Mouse (Mus musculus) hindbrain, embryonic 12.5 days (tissue): ENCODE measurements around the gene Foxo6. TPM values are rescaled to one million over a fixed set of nuclear protein-coding genes. Genes with fewer than 3 reads are reported as not detected.
A peak's percentile ranks its signal among the peaks of the same experiment; 100 is the strongest.

ENCODE experiments used
- ATAC-seq: fragments of 200-750 bp; cut with Nextera tagmentation; 2 replicates; pipeline ENCODE4 v1.8.0; 2017; ENCODE audit warnings: moderate TSS enrichment; ENCODE audit not compliant: low FRiP score
- H3K27ac ChIP-seq: fragments of 300-500 bp; sonication (generic); 2 replicates; pipeline ENCODE4 v1.5.1; 2016; ENCODE audit warnings: mild to moderate bottlenecking
- H3K27me3 ChIP-seq: fragments of 300-500 bp; sonication (generic); 2 replicates; pipeline ENCODE4 v1.6.1; 2016; ENCODE audit warnings: mild to moderate bottlenecking
- H3K36me3 ChIP-seq: fragments of 300-500 bp; sonication (generic); 2 replicates; pipeline ENCODE4 v1.6.1; 2016; ENCODE audit warnings: mild to moderate bottlenecking
- H3K4me1 ChIP-seq: fragments of 300-500 bp; sonication (generic); 2 replicates; pipeline ENCODE4 v1.6.1; 2016
- H3K4me2 ChIP-seq: fragments of 300-500 bp; sonication (generic); replicated peaks from 2 replicates; pipeline ENCODE4 v1.6.1; 2016; ENCODE audit warnings: mild to moderate bottlenecking
- H3K4me3 ChIP-seq: fragments of 300-500 bp; sonication (generic); 2 replicates; pipeline ENCODE4 v1.5.1; 2016; ENCODE audit warnings: mild to moderate bottlenecking
- H3K9ac ChIP-seq: fragments of 300-500 bp; sonication (generic); 2 replicates; pipeline ENCODE4 v1.6.1; 2016; ENCODE audit warnings: mild to moderate bottlenecking, moderate library complexity
- H3K9me3 ChIP-seq: fragments of 300-500 bp; sonication (generic); replicated peaks from 2 replicates; pipeline ENCODE4 v1.6.1; 2016; ENCODE audit warnings: mild to moderate bottlenecking
- WGBS: fragments of 180-500 bp; shearing (Covaris S2); methylation state at CpG from one replicate; pipeline ENCODE4 v1.1.7; 2016; 5-methylcytosine and 5-hydroxymethylcytosine counted together
- polyA plus RNA-seq: library from polyadenylated mRNA; unstranded; fragments of >200 nt; fragmentation: Nextera tagmentation; extraction: Ambion mirVana; gene quantifications from 2 replicates; pipeline ENCODE4 v1.2.1, GENCODE M21; 2016

Foxo6 gene
- 0.48 and 0.90 TPM in 2 replicates for polyA plus RNA-seq

- H3K4me2 ChIP-seq: peak within 1 kb of the TSS; percentile 99
- H3K36me3 ChIP-seq: no peaks in the 10 kb centered on the region
- H3K27me3 ChIP-seq: peaks cover 56% of the 10 kb centered on the region
- H3K4me3 ChIP-seq: peak within 1 kb of the TSS; percentile 78
- no peaks in the 10 kb centered on the region for H3K9me3 ChIP-seq
- peaks cover 43% of the 10 kb centered on the region for H3K4me1 ChIP-seq
- WGBS: under 1% methylated on average over 81 of the region's 99 CpGs
- H3K9ac ChIP-seq: peak within 1 kb of the TSS; percentile 85
- ATAC-seq: peak; percentile 84
- H3K27ac ChIP-seq: peak within 1 kb of the TSS; percentile 72
Observed at GRCm38 (mm10) chr4:120287290-120288111, at the start of gene Foxo6. Gene Foxo6, minus strand, starts transcription at chr4:120287349.

GRCm38 (mm10) chr4:120334316-120334715 lies 47.2 kb upstream of the Foxo6 start:
- Histone ChIP-seq H3K9ac (no peak overlapping the region), H3K9me3 (no peaks in the 10 kb centered on the region), H3K27ac (no peak overlapping the region), H3K4me3 (no peak overlapping the region), H3K4me2 (no peak overlapping the region), H3K27me3 (peaks cover 5% of the 10 kb centered on the region; the same call in 1 of the 2 replicates), H3K36me3 (no peaks in the 10 kb centered on the region), H3K4me1 (peaks cover 7% of the 10 kb centered on the region)
- ATAC-seq: no peak
- 93% methylated on average over 4 of the region's 4 CpGs for WGBS

- ATAC-seq: peak; percentile 63
- H3K4me3 ChIP-seq: no peak overlapping the region
- peaks cover 7% of the 10 kb centered on the region for H3K4me1 ChIP-seq
- peak overlapping the region; percentile 62 for H3K27ac ChIP-seq
- H3K27me3 ChIP-seq: peaks cover 5% of the 10 kb centered on the region; the same call in 1 of the 2 replicates
- no peaks in the 10 kb centered on the region for H3K9me3 ChIP-seq
- 0 out of 2 replicates have a peak overlapping the region, but pooled peaks have one; percentile 7 for H3K4me2 ChIP-seq
- H3K36me3 ChIP-seq: no peaks in the 10 kb centered on the region
- H3K9ac ChIP-seq: no peak overlapping the region
- 35% methylated on average over 11 of the region's 11 CpGs for WGBS
Observed at GRCm38 (mm10) chr4:120332934-120333421, 45.8 kb upstream of the Foxo6 start.

DNA sequence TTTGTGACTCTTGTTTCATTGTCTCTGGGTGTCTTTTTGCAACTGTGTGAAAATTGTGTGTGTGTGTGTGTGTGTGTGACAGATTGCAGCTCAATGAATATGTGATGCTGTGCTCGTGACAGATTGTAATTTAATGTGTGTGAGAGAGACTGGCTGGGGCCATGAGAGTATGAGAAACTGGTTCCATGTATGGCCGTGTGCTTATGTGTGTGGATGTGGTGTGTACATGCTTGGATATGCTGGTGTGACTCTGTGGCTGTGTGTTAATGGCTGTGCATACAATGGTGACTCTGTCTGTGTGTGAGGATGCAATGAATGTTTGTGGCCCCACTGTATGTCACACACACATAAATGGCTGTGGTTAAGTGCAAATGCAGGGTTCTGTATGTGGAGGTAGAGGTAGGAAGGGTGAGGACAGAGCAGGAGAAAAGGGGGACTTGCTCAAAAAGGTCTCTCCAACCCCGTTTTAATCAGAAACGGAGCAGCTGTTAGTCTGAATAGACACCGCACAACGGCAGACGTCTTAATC lies 45.3 kb upstream of the Foxo6 start:
- peak overlapping the region; percentile 62 for H3K27ac ChIP-seq
- 0 out of 2 replicates have a peak overlapping the region, but pooled peaks have one; percentile 7 for H3K4me2 ChIP-seq
- WGBS: 42% methylated on average over 7 of the region's 7 CpGs
- H3K4me1 ChIP-seq: peaks cover 7% of the 10 kb centered on the region
- peaks cover 5% of the 10 kb centered on the region; the same call in 1 of the 2 replicates for H3K27me3 ChIP-seq
- no peak overlapping the region for H3K9ac ChIP-seq
- no peak overlapping the region for H3K4me3 ChIP-seq
- ATAC-seq: peak; percentile 56; the same call in 1 of the 2 replicates
- H3K36me3 ChIP-seq: no peaks in the 10 kb centered on the region
- no peaks in the 10 kb centered on the region for H3K9me3 ChIP-seq

DNA sequence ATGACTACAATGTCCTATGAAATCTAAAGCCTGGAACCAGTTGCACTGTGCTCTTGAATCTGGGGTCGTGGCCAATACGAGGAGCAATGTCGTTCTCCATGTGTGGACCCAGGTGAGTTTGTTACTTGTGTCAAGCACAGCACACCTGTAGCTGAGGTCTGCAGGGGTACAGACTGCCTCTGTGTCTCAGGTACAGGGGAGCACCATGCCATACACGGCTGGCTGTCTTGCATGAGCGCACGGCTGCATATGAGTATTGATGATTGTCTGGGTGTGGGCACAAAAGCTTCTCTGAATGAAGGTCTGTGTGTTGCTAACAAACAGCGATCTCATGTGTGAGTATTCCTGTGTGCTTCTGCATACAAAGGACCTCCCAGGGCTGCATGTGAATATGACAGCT lies 44.8 kb upstream of the Foxo6 start:
- Histone ChIP-seq H3K4me3 (no peak overlapping the region), H3K9me3 (no peaks in the 10 kb centered on the region), H3K27me3 (peaks cover 5% of the 10 kb centered on the region; the same call in 1 of the 2 replicates), H3K36me3 (no peaks in the 10 kb centered on the region), H3K4me1 (peaks cover 7% of the 10 kb centered on the region), H3K9ac (no peak overlapping the region), H3K4me2 (no peak overlapping the region), H3K27ac (0 out of 2 replicates have a peak overlapping the region, but pooled peaks have one; percentile 62)
- no peak for ATAC-seq
- 83% methylated on average over 7 of the region's 7 CpGs for WGBS

DNA sequence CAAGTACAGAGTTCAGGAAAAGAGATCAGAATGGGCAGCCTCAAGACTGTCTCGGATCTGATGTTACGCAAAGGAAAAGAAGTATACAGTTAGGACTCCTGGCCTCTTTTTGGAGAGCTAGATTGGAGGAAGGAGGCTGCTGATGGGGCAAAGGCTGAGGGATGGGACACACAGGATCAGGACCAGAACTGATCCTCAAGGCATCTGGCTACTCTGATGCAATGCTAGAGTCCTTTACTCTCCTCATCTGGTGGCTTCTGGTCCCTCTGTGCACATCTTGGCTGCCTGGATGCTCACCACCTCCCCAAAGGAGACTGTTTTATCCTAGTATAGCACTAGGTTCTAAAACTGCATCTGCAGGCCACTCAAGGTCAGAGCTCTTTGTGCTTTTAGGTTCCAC lies 44.4 kb upstream of the Foxo6 start:
- ATAC-seq: no peak
- 92% methylated on average over 2 of the region's 2 CpGs for WGBS
- Histone ChIP-seq H3K4me3 (no peak overlapping the region), H3K4me1 (peaks cover 7% of the 10 kb centered on the region), H3K27me3 (peaks cover 5% of the 10 kb centered on the region; the same call in 1 of the 2 replicates), H3K27ac (no peak overlapping the region), H3K4me2 (no peak overlapping the region), H3K9ac (no peak overlapping the region), H3K9me3 (no peaks in the 10 kb centered on the region), H3K36me3 (no peaks in the 10 kb centered on the region)

GRCm38 (mm10) chr4:120325748-120326147 lies 38.6 kb upstream of the Foxo6 start:
- Histone ChIP-seq H3K27me3 (no peaks in the 10 kb centered on the region), H3K27ac (no peak overlapping the region), H3K4me1 (no peaks in the 10 kb centered on the region), H3K36me3 (no peaks in the 10 kb centered on the region), H3K9me3 (no peaks in the 10 kb centered on the region), H3K4me3 (no peak overlapping the region), H3K4me2 (no peak overlapping the region), H3K9ac (no peak overlapping the region)
- 76% methylated on average over 4 of the region's 4 CpGs for WGBS
- ATAC-seq: no peak

DNA sequence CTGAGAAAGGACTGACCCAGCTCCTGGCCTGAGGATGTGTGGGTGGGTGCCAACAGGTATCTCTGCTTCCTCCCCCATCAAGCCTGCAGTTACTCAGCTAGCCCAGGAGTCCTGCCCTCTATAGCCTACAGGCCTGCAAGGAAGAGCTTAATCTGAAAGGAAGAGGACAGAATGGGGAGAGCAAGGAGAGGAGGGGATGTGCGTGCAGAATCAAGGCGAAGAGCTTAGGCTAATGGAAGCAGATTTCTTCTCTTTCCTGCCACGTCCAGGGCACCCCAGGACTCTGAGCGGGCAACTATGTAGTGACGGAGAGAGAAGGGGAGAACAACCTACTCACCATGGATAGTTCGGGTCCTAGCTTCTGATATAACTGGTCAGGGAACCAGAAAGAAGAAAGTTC lies 37.9 kb upstream of the Foxo6 start:
- Histone ChIP-seq H3K36me3 (no peaks in the 10 kb centered on the region), H3K27me3 (no peaks in the 10 kb centered on the region), H3K4me1 (no peaks in the 10 kb centered on the region), H3K27ac (no peak overlapping the region), H3K4me3 (no peak overlapping the region), H3K9me3 (no peaks in the 10 kb centered on the region), H3K4me2 (no peak overlapping the region), H3K9ac (no peak overlapping the region)
- 89% methylated on average over 5 of the region's 6 CpGs for WGBS
- no peak for ATAC-seq

- no peaks in the 10 kb centered on the region for H3K27me3 ChIP-seq
- no peaks in the 10 kb centered on the region for H3K4me1 ChIP-seq
- no peaks in the 10 kb centered on the region for H3K9me3 ChIP-seq
- H3K9ac ChIP-seq: no peak overlapping the region
- H3K4me2 ChIP-seq: no peak overlapping the region
- H3K27ac ChIP-seq: no peak overlapping the region
- H3K36me3 ChIP-seq: no peaks in the 10 kb centered on the region
- ATAC-seq: no peak
- 91% methylated on average over 1 of the region's 1 CpGs for WGBS
- no peak overlapping the region for H3K4me3 ChIP-seq
Observed at GRCm38 (mm10) chr4:120323858-120324257, 36.7 kb upstream of the Foxo6 start.

- H3K4me1 ChIP-seq: no peaks in the 10 kb centered on the region
- H3K27me3 ChIP-seq: no peaks in the 10 kb centered on the region
- H3K36me3 ChIP-seq: no peaks in the 10 kb centered on the region
- H3K4me2 ChIP-seq: no peak overlapping the region
- no peak overlapping the region for H3K27ac ChIP-seq
- WGBS: 37% methylated on average over 6 of the region's 6 CpGs
- ATAC-seq: no peak
- H3K9me3 ChIP-seq: no peaks in the 10 kb centered on the region
- H3K4me3 ChIP-seq: no peak overlapping the region
- H3K9ac ChIP-seq: no peak overlapping the region
Observed at GRCm38 (mm10) chr4:120323198-120323597, 36.0 kb upstream of the Foxo6 start.

DNA sequence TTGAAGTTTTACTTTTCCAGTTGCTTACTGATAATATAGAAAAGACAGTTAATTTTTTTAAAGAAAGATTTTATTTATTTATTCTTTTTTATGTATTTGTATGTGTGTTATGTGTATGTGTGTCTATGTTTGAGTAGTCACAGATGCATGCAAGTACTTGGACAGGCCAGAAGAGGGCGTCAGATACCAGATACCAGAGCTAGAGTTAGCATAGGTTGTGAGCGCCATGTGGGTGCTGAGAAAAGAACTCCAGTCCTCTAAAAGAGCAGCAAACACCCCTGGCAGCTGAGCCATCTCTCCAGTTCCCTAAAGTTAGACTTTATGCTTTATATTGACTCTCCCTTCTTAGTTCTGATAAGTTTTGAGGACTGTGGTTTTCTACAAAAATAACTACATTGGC lies 30.4 kb upstream of the Foxo6 start:
- WGBS: 69% methylated on average over 2 of the region's 2 CpGs
- no peak overlapping the region for H3K27ac ChIP-seq
- no peak overlapping the region for H3K4me2 ChIP-seq
- 0 out of 2 replicates have a peak, but pooled peaks cover 3% of the 10 kb centered on the region for H3K27me3 ChIP-seq
- H3K9ac ChIP-seq: no peak overlapping the region
- H3K4me1 ChIP-seq: no peaks in the 10 kb centered on the region
- no peak overlapping the region for H3K4me3 ChIP-seq
- no peak for ATAC-seq
- H3K9me3 ChIP-seq: no peaks in the 10 kb centered on the region
- H3K36me3 ChIP-seq: no peaks in the 10 kb centered on the region

DNA sequence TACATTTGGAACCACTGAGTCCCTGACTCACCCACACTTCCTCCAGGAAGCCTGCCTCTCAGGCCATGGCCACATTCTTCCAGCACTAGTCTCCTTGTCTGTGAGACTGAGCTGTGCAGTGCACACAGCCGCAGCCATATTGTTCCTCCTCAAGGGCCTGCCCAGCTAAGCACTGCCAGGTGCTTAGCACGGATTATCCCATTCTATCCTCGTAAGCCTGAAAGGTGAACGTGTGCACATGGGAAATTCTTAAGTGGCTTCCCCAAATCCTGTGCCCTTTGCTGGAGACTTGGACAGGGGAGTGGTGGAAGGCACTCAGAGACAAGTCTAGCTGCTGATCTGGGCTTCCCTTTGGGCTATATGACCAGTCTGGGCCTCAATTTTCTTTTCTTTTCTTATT lies 29.6 kb upstream of the Foxo6 start:
- H3K27ac ChIP-seq: no peak overlapping the region
- no peak for ATAC-seq
- 0 out of 2 replicates have a peak, but pooled peaks cover 3% of the 10 kb centered on the region for H3K27me3 ChIP-seq
- no peak overlapping the region for H3K4me2 ChIP-seq
- no peaks in the 10 kb centered on the region for H3K4me1 ChIP-seq
- no peaks in the 10 kb centered on the region for H3K9me3 ChIP-seq
- no peak overlapping the region for H3K9ac ChIP-seq
- no peak overlapping the region for H3K4me3 ChIP-seq
- H3K36me3 ChIP-seq: no peaks in the 10 kb centered on the region
- WGBS: 78% methylated on average over 4 of the region's 4 CpGs
